Comparison of ENCODE assay signal across 8 mouse cellular contexts in the genomic region with DNA sequence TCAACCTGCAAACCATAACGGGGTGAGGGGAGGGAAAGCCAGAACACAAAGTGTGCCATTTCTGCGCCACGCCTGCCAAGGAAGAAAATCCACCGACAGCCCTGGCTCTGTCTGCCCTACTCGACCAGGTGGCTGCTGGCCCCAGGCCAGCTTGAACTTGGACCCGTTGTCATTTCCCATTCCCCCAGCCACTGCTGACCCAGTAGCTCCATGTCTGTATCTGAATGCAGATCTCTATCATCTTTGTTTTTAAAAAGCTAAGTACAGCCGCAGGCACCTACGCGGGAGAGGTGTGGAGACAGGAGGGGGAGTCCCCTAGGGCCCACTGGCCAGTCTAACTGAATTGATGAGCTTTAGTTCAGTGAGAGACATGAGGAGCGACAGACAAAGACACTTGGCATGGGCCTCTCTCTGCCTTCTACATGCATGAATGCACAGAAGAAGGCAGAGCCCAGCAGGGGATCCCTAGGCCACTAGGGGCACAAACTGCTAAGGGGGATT.
A peak's percentile ranks its signal among the peaks of the same experiment; 100 is the strongest.
DNase-seq lines count a peak whose midpoint lies in the region; ATAC-seq and TF ChIP-seq lines count a peak whose summit lies in the region.

No protein-coding gene starts in this region.

- WGBS in intestine, embryonic 16.5 days, result 46% methylated on average over 10 of the region's 10 CpGs
- WGBS in midbrain, embryonic 16.5 days, result 22% methylated on average over 10 of the region's 10 CpGs
- 57% methylated on average over 10 of the region's 10 CpGs for WGBS in thymus, adult 2 months

- no peaks in the 10 kb centered on the region for H3K9me3 ChIP-seq in intestine, embryonic 16.5 days (ENCODE audit: control insufficient read depth, low read length)
- H3K9me3 ChIP-seq in midbrain, embryonic 16.5 days (replicated peaks; ENCODE audit: control insufficient read depth, low read length, poor library complexity, severe bottlenecking), result no peaks in the 10 kb centered on the region

- H3K4me3 ChIP-seq in gastrocnemius, adult 2 months, result no peak overlapping the region
- no peak overlapping the region for H3K4me3 ChIP-seq in intestine, embryonic 16.5 days (ENCODE audit: low read length)
- H3K4me3 ChIP-seq in midbrain, embryonic 16.5 days (ENCODE audit: low read depth, low read length), result no peak overlapping the region
- no peak overlapping the region for H3K4me3 ChIP-seq in thymus, adult 2 months (ENCODE audit: control insufficient read depth, insufficient read depth, low read length)

- H3K4me2 ChIP-seq in intestine, embryonic 16.5 days (ENCODE audit: low read depth, low read length), result no peak overlapping the region
- H3K4me2 ChIP-seq in midbrain, embryonic 16.5 days (ENCODE audit: low read length), result peak overlapping the region; percentile 17; the same call in 1 of the 2 replicates

- peak; percentile 28 for DNase-seq in gastrocnemius, adult 2 months
- no peak for DNase-seq in gastrocnemius, adult 18-20 months (ENCODE audit: low spot score)
- peak; percentile 41 for DNase-seq in embryo, embryonic 10.5 days (ENCODE audit: low spot score)
- no peak for DNase-seq in thymus, adult 2 months
- no peak for DNase-seq in frontal cortex, postnatal 36 days (ENCODE audit: low spot score in 2 of 2)
- DNase-seq in lung, postnatal 36 days, result no peak

- no peaks in the 10 kb centered on the region for H3K27me3 ChIP-seq in intestine, embryonic 16.5 days (replicated peaks; ENCODE audit: control insufficient read depth, insufficient read depth, low read length)
- H3K27me3 ChIP-seq in midbrain, embryonic 16.5 days (ENCODE audit: control insufficient read depth, insufficient read depth, low read depth, low read length), result no peaks in the 10 kb centered on the region
- H3K27me3 ChIP-seq in thymus, adult 2 months (ENCODE audit: control insufficient read depth, insufficient read depth, low read length), result no peaks in the 10 kb centered on the region

- peaks cover 18% of the 10 kb centered on the region for H3K4me1 ChIP-seq in intestine, embryonic 16.5 days (ENCODE audit: control insufficient read depth, insufficient read depth, low read length)
- peaks cover 32% of the 10 kb centered on the region for H3K4me1 ChIP-seq in midbrain, embryonic 16.5 days (ENCODE audit: control insufficient read depth, insufficient read depth, low read length)
- no peaks in the 10 kb centered on the region for H3K4me1 ChIP-seq in thymus, adult 2 months (replicated peaks; ENCODE audit: control insufficient read depth, insufficient read depth, low read length)

- no peak overlapping the region for H3K27ac ChIP-seq in gastrocnemius, adult 2 months
- 0 out of 2 replicates have a peak overlapping the region, but pooled peaks have one; percentile 21 for H3K27ac ChIP-seq in intestine, embryonic 16.5 days (ENCODE audit: low read length)
- peak overlapping the region; percentile 81 for H3K27ac ChIP-seq in midbrain, embryonic 16.5 days (ENCODE audit: low read length)
- H3K27ac ChIP-seq in thymus, adult 2 months (ENCODE audit: control insufficient read depth, insufficient read depth, low read length), result no peak overlapping the region

- H3K36me3 ChIP-seq in intestine, embryonic 16.5 days (ENCODE audit: control insufficient read depth, insufficient read depth, low read length), result no peaks in the 10 kb centered on the region
- H3K36me3 ChIP-seq in midbrain, embryonic 16.5 days (ENCODE audit: control insufficient read depth, insufficient read depth, low read length), result no peaks in the 10 kb centered on the region
- no peaks in the 10 kb centered on the region for H3K36me3 ChIP-seq in thymus, adult 2 months (ENCODE audit: control insufficient read depth, insufficient read depth, low read length)

- no peak for TF ChIP-seq CTCF in gastrocnemius, adult 2 months (IDR thresholded peaks at IDR 0.05)
- TF ChIP-seq CTCF in thymus, adult 2 months (IDR thresholded peaks at IDR 0.05; ENCODE audit: borderline replicate concordance, control insufficient read depth, extremely low read depth, insufficient read depth, low read length, poor library complexity), result no peak

- H3K9ac ChIP-seq in intestine, embryonic 16.5 days (ENCODE audit: low read depth, low read length), result no peak overlapping the region
- no peak overlapping the region; the same call in 1 of the 2 replicates for H3K9ac ChIP-seq in midbrain, embryonic 16.5 days (ENCODE audit: low read depth, low read length)

- no peak for TF ChIP-seq POLR2A in thymus, adult 2 months (IDR thresholded peaks at IDR 0.05; ENCODE audit: control insufficient read depth, extremely low read depth, insufficient read depth, low read length, poor library complexity)

- ATAC-seq in intestine, embryonic 16.5 days, result peak; percentile 27
- ATAC-seq in midbrain, embryonic 16.5 days, result peak; percentile 28

- intact Hi-C loops in gastrocnemius, adult 2 months (cut with DNase I), result no loop called here

Comparison
In these comparisons a context has a peak if more than half of its experiments do, and no peak if none do; other contexts are left out.
1. DNase-seq: peak in gastrocnemius, adult 2 months (single experiment) and embryo, embryonic 10.5 days (single experiment); none in gastrocnemius, adult 18-20 months (single experiment), thymus, adult 2 months (single experiment), frontal cortex, postnatal 36 days (0 of 2) and lung, postnatal 36 days (single experiment).
2. H3K27ac ChIP-seq: peak in intestine, embryonic 16.5 days (single experiment) and midbrain, embryonic 16.5 days (single experiment); none in gastrocnemius, adult 2 months (single experiment) and thymus, adult 2 months (single experiment).